Mouse (Mus musculus) liver, embryonic 11.5 days (tissue): Measurements from ENCODE around the gene Rps24. TPM values are rescaled to one million over a fixed set of nuclear protein-coding genes. Genes with fewer than 3 reads are reported as not detected.

Experiments
- ATAC-seq: fragments of 200-750 bp; cut with Nextera tagmentation; replicated peaks from 2 replicates; pipeline ENCODE4 v1.8.0; 2017; ENCODE audit warnings: moderate number of reproducible peaks, mild to moderate bottlenecking, moderate TSS enrichment, moderate library complexity; ENCODE audit not compliant: low FRiP score
- DNase-seq: peaks from one replicate; pipeline ENCODE4 v3.0.0-alpha.2; 2017; ENCODE audit warnings: low spot score
- H3K27ac ChIP-seq: fragments of 300-500 bp; sonication (generic); 2 replicates; pipeline ENCODE4 v1.5.1; 2014; ENCODE audit warnings: mild to moderate bottlenecking, low read depth, low read length, control low read depth
- H3K27me3 ChIP-seq: fragments of 300-500 bp; sonication (generic); replicated peaks from 2 replicates; pipeline ENCODE4 v1.6.1; 2014; ENCODE audit warnings: low read length, mixed read lengths; ENCODE audit not compliant: control insufficient read depth, insufficient read depth
- H3K36me3 ChIP-seq: fragments of 300-500 bp; sonication (generic); 2 replicates; pipeline ENCODE4 v1.6.1; 2014; ENCODE audit warnings: mild to moderate bottlenecking, low read length, moderate library complexity, mixed read lengths; ENCODE audit not compliant: control insufficient read depth, insufficient read depth
- H3K4me1 ChIP-seq: fragments of 300-500 bp; sonication (generic); replicated peaks from 2 replicates; pipeline ENCODE4 v1.6.1; 2014; ENCODE audit warnings: low read length, mixed read lengths; ENCODE audit not compliant: control insufficient read depth, insufficient read depth
- H3K4me2 ChIP-seq: fragments of 300-500 bp; sonication (generic); 2 replicates; pipeline ENCODE4 v1.6.1; 2014; ENCODE audit warnings: mild to moderate bottlenecking, control low read depth, moderate library complexity
- H3K4me3 ChIP-seq: fragments of 300-500 bp; sonication (generic); 2 replicates; pipeline ENCODE4 v1.5.1; 2014; ENCODE audit warnings: low read depth, low read length, control low read depth
- H3K9ac ChIP-seq: fragments of 300-500 bp; sonication (generic); 2 replicates; pipeline ENCODE4 v1.6.1; 2014; ENCODE audit warnings: low read depth, low read length, control low read depth
- H3K9me3 ChIP-seq: fragments of 300-500 bp; sonication (generic); 2 replicates; pipeline ENCODE4 v1.6.1; 2016; ENCODE audit warnings: low read length, inconsistent platforms, mixed read lengths; ENCODE audit not compliant: control insufficient read depth
- WGBS: fragments of 180-500 bp; shearing (Covaris S2); extraction: QIAGEN DNeasy Blood & Tissue Kit; methylation state at CpG from one replicate; pipeline ENCODE4 v1.1.7; 2014; 5-methylcytosine and 5-hydroxymethylcytosine counted together
- polyA plus RNA-seq: library from polyadenylated mRNA; unstranded; fragments of >200 nt; fragmentation: Nextera tagmentation; extraction: Ambion mirVana; gene quantifications from 2 replicates; pipeline ENCODE4 v1.2.1, GENCODE M21; 2014

Rps24 gene
- polyA plus RNA-seq, 1 experiment from 2014 or later: 1,515 TPM

- Histone ChIP-seq H3K4me2 (no peak overlapping the region), H3K9ac (no peak overlapping the region), H3K36me3 (no peaks in the 10 kb centered on the region), H3K4me3 (no peak overlapping the region), H3K27me3 (peaks cover 13% of the 10 kb centered on the region), H3K27ac (no peak overlapping the region), H3K9me3 (no peaks in the 10 kb centered on the region; the same call in 1 of the 2 replicates), H3K4me1 (no peaks in the 10 kb centered on the region; the same call in 1 of the 2 replicates)
- no peak for DNase-seq
- WGBS: 35% methylated on average over 14 of the region's 14 CpGs
- no peak for ATAC-seq
Observed at GRCm38 (mm10) chr14:24507452-24508069, 20.6 kb downstream of the Rps24 start.

- no peaks in the 10 kb centered on the region for H3K36me3 ChIP-seq
- DNase-seq: no peak
- H3K4me3 ChIP-seq: no peak overlapping the region
- ATAC-seq: no peak
- no peaks in the 10 kb centered on the region; the same call in 1 of the 2 replicates for H3K9me3 ChIP-seq
- 31% methylated on average over 18 of the region's 18 CpGs for WGBS
- H3K9ac ChIP-seq: no peak overlapping the region
- H3K27me3 ChIP-seq: peaks cover 13% of the 10 kb centered on the region
- H3K4me2 ChIP-seq: no peak overlapping the region
- no peak overlapping the region for H3K27ac ChIP-seq
- H3K4me1 ChIP-seq: no peaks in the 10 kb centered on the region; the same call in 1 of the 2 replicates
Observed at GRCm38 (mm10) chr14:24508070-24508773, 21.3 kb downstream of the Rps24 start.

- Histone ChIP-seq H3K4me2 (no peak overlapping the region), H3K9ac (no peak overlapping the region), H3K9me3 (no peaks in the 10 kb centered on the region; the same call in 1 of the 2 replicates), H3K36me3 (no peaks in the 10 kb centered on the region), H3K27ac (no peak overlapping the region), H3K27me3 (peaks cover 13% of the 10 kb centered on the region), H3K4me1 (no peaks in the 10 kb centered on the region; the same call in 1 of the 2 replicates), H3K4me3 (no peak overlapping the region)
- 58% methylated on average over 5 of the region's 5 CpGs for WGBS
- DNase-seq (no peak), ATAC-seq (no peak)
Observed at GRCm38 (mm10) chr14:24509557-24509956, 22.6 kb downstream of the Rps24 start.

- ATAC-seq: no peak
- Histone ChIP-seq H3K4me1 (no peaks in the 10 kb centered on the region; the same call in 1 of the 2 replicates), H3K9ac (no peak overlapping the region), H3K27ac (no peak overlapping the region), H3K9me3 (no peaks in the 10 kb centered on the region; the same call in 1 of the 2 replicates), H3K36me3 (no peaks in the 10 kb centered on the region), H3K4me3 (no peak overlapping the region), H3K27me3 (peaks cover 13% of the 10 kb centered on the region), H3K4me2 (no peak overlapping the region)
- 96% methylated on average over 1 of the region's 1 CpGs for WGBS
- DNase-seq: no peak
Observed at GRCm38 (mm10) chr14:24510218-24510617, 23.3 kb downstream of the Rps24 start.

GRCm38 (mm10) chr14:24510679-24511078 lies 23.8 kb downstream of the Rps24 start:
- WGBS: 82% methylated on average over 2 of the region's 2 CpGs
- no peaks in the 10 kb centered on the region; the same call in 1 of the 2 replicates for H3K4me1 ChIP-seq
- H3K36me3 ChIP-seq: no peaks in the 10 kb centered on the region
- no peaks in the 10 kb centered on the region; the same call in 1 of the 2 replicates for H3K9me3 ChIP-seq
- no peak overlapping the region for H3K27ac ChIP-seq
- DNase-seq (no peak), ATAC-seq (no peak)
- no peak overlapping the region for H3K4me2 ChIP-seq
- no peak overlapping the region for H3K4me3 ChIP-seq
- peaks cover 13% of the 10 kb centered on the region for H3K27me3 ChIP-seq
- H3K9ac ChIP-seq: no peak overlapping the region

GRCm38 (mm10) chr14:24512527-24513161 lies 25.7 kb downstream of the Rps24 start:
- Histone ChIP-seq H3K36me3 (no peaks in the 10 kb centered on the region), H3K9me3 (no peaks in the 10 kb centered on the region; the same call in 1 of the 2 replicates), H3K9ac (no peak overlapping the region), H3K4me2 (no peak overlapping the region), H3K27ac (no peak overlapping the region), H3K27me3 (0 out of 2 replicates have a peak, but pooled peaks cover 4% of the 10 kb centered on the region), H3K4me1 (no peaks in the 10 kb centered on the region; the same call in 1 of the 2 replicates), H3K4me3 (no peak overlapping the region)
- ATAC-seq (no peak), DNase-seq (no peak)
- 88% methylated on average over 6 of the region's 6 CpGs for WGBS

- no peaks in the 10 kb centered on the region for H3K36me3 ChIP-seq
- H3K9me3 ChIP-seq: no peaks in the 10 kb centered on the region
- H3K4me1 ChIP-seq: no peaks in the 10 kb centered on the region
- H3K27ac ChIP-seq: no peak overlapping the region
- H3K27me3 ChIP-seq: no peaks in the 10 kb centered on the region
- ATAC-seq: no peak
- H3K4me2 ChIP-seq: no peak overlapping the region
- no peak overlapping the region for H3K4me3 ChIP-seq
- H3K9ac ChIP-seq: no peak overlapping the region
- WGBS: 54% methylated on average over 8 of the region's 8 CpGs
- no peak for DNase-seq
Observed at GRCm38 (mm10) chr14:24521597-24521996, 34.7 kb downstream of the Rps24 start.

- Histone ChIP-seq H3K4me3 (no peak overlapping the region), H3K9ac (no peak overlapping the region), H3K27me3 (no peaks in the 10 kb centered on the region), H3K36me3 (no peaks in the 10 kb centered on the region), H3K27ac (no peak overlapping the region), H3K4me1 (no peaks in the 10 kb centered on the region), H3K4me2 (no peak overlapping the region), H3K9me3 (no peaks in the 10 kb centered on the region)
- ATAC-seq (no peak), DNase-seq (no peak)
- 69% methylated on average over 3 of the region's 3 CpGs for WGBS
Observed at GRCm38 (mm10) chr14:24525137-24525536, 38.2 kb downstream of the Rps24 start.
